Mouse (Mus musculus): ENCODE measurements around the gene Spata9.

Gene Spata9

DNA sequence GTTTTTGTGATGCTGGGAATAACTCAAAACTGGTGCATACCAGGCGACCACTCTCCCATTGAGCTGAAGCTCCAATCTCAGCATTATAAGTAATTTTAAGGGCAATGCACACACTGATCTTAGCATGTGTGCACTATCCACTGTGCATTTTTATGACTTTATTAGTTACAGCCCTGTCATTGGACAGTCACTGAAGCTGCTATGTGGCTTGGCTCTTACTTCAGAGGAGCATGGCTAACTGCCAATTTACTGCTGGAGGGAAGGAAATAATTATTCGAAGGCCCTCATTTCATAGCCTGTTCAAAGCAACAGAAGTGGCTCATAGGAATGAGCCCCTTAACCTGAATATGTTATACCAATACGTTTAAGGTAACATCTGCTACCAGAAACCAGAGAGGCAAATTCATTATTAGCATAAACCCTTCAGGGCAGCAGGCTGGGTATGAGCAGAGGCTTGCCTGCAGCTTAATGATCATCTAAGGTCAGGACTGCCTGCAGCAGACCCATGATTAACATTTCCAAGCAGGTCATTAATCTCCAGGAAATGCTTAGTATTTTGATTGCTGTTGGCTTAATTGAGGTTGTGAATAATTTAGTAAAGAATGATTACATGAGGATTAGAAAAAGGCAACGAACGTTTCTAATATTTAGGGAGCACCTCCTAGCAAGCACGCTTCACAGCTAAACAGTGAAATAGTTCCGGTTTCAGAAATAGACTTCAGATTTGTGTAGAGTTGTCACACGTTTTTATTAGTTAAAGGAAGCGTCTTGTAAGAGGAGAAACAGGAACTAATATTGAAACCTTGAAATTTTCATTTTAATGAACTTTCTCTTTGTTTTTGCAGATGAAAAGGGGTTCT, 25.4 kb downstream of the Spata9 start:
- DNase-seq (ENCODE audit: low spot score in 2 of 2) = no peak

DNA sequence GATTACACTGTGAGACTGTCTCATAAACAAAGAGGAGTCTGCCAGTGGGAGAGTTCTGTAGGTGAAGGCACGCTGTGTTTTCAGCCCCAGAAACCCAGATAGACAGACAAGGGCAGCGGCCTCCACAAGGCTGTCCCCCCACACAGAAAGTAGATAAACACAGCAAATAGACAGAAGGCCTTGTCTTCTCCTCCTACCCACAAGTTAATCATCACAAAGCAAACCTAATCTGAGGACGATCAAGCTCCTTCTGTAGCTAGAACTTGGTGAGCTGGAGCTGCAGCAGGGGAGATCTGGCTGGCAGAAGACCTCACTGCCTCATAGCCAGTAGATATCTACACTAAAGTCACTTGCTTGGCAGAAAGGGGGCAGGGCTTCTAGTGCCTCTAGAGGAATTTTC, 36.3 kb downstream of the Spata9 start:
- no peak for DNase-seq (ENCODE audit: low spot score in 2 of 2)

DNA sequence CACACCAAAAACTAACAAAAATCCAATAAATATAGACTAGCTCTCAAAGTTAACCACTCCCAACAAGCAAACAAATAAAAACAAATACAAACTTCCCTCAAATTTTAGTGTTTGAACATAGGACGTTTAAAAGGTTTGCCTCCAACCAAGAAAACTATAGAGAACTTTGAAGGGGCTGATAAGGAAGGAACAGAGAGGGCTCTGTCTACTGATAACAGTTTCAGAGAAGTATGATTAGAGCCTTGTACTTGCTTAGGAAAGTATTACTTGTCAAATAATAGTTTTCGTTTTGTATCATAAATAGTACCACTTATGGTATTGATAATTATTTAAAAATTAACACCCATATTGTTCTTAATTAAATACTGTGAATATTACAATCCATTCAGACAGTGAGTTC, 47.6 kb downstream of the Spata9 start:
- no peak for DNase-seq (ENCODE audit: low spot score in 2 of 2)

DNA sequence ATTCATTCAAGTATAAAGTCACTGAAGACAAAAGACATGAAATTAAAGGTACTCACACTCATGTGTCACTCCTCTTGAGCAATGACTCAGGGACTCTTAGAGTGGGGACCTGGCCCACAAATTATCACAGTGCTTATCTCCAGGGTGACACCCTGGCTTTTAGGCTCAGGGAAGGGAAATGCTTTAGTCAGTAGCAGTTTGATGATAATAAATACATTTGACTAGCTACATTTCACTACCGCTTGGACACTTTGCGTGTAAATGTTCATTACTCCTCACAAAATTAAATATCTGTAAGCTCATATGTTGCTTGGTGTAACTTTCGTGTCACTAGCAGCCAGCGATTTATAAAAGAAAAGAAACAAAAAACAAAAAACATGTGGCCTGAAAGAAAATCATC, 50.5 kb downstream of the Spata9 start:
- DNase-seq (ENCODE audit: low spot score in 2 of 2) = no peak

DNA sequence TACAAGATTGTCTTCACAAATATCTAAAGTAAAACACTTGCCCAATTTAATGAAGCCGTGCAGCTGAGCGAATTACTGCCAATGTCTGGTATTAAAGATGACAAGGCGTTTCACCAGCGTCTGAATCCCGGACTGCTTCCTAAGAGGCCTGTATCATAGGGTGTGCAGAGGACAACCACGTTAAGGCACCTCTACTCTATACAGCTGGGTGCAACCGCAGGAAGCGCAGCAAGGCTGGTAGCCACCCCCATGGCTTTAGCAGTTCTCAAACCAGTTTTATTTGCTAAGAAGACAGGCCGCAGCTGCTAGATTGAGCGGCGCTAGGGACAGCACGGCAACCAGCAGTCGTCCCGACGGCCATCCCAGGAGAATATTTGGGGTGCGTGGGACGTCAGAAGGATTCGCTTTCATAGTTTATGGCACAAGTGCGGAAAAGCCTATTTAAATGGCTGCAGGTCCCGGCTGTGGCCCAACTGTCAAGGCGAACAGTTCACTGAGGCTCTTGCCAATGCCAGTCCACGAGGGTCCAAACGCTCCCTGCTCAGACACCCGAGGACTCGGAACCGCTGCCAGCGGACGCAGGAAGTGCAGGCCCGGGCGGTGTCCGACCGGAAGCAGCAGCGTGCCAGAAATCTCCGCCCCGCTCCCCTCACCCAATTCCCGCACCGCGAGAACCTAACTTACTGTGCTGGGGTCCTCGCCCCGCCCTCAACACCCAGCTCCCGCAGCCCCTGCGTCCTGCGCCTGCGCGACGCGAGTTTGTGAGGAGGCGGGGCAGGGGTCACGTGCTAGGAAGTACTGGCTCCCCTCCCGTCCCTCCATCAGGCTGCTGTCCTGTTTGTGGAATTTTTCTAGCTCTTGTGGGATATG, 51.3 kb downstream of the Spata9 start, which contains the start of gene Rfesd:
Rfesd (minus strand) TSS at position 746 of the 870 bp plus-strand sequence.
- DNase-seq (ENCODE audit: low spot score in 2 of 2) = peak; percentile 92 to 98

DNA sequence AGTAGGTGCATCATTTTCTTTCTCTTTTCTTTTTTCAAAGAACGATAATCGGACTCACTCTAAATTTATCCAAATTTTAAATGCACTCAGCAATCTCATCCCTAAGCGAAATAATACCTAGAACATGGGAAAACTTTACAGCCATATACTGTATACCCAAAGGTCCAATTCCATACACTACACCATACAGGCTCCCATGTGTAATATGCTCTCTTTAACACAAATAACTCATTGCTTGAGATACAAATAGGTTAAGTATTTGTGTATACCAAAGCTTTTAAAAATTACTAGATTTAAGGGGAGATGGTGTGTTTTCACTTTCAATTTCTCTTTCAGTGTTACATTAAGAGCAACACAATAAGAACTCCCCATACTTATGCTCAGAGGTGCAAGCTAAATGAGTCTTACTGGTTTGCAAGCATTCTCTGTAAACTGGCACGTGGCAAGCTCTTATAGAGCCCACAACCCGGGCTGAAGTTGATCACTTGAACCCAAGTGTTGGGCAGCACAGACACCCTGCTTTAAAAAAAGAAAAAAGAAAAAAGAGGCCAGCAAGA, 52.0 kb downstream of the Spata9 start:
- DNase-seq (ENCODE audit: low spot score in 2 of 2) = peak in 1 of 2 experiments; percentile 13

DNA sequence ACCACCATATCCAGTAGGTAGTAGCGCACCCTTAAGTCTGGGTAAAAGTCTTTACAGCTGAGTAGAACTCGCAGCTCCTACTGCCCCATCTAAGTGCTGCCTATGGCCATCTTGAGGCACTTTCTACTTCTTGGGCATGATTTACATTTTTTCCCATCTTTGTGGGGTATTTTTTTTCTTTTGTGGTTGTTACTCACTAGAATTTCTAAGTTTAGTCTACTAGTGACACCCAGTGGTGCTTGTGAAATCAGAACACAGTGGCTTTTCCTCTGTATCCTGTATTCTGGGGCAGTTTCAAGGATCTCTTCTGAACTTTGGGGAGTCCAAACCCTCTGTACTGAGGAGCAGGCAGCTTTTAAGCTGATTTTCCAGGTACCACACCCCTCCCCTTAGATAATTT, 54.8 kb downstream of the Spata9 start:
- DNase-seq (ENCODE audit: low spot score in 2 of 2) = no peak

DNA sequence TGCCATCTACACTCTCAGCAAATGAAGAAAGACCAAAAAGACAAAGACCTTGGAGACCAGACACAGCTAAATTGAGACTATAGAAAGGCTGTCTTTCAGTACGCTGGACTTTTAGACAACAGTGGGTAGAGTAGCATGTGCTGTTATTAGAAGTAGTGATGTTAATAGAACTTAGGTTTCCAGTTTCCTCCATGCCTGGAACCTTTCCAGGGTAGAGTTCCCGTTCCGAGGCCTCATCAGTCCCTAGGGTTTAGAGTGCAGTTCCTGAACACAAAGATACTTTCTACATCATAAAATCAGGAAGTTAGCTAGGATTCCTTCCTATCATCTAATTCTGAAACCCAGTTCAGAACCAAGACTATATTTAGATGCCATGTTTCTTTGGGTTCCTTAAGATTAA, 57.6 kb downstream of the Spata9 start:
- no peak for DNase-seq (ENCODE audit: low spot score in 2 of 2)

DNA sequence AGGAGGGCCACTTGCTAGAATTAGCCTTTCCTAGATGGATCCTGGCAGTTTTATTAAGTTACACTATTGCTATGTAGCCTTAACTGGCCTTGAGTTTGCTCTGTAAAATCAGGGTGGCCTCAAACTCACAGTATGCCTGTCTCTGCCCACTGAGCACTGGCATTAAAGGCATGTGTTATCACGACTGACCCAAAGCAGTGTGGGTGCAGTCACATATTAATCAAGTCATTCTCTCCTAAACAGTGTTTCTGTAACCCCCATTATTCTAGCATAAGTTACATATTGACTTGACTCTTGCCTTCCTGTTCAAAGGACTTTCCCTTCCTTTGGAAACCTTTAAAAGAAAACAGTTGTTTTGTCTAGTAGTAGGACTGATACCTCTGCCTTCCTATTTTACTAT, 75.5 kb downstream of the Spata9 start:
- no peak for DNase-seq (ENCODE audit: low spot score in 2 of 2)

DNA sequence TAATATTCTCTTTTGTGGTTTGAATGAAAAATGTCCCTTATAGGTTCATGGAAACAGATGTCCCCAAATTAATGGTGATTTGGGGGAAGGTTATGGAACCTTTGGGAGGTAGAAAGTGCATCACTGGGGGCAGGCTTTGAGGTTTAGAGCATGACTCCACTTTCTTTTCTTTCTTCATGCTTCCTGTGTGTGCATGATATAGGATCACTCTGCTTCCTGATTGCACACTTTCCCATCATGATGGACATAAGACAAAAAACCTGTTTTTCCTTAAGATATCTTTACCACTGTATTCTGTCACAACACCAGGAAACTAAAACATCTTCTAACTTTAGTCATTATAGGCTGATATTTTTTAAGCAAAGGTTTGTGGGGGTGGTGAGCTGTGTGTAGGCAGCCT, 78.0 kb downstream of the Spata9 start:
- DNase-seq (ENCODE audit: low spot score in 2 of 2) = no peak

All from urinary bladder, postnatal 36 days (tissue).